Mouse (Mus musculus): Measurements from ENCODE around the gene Eef1e1. TPM values are rescaled to one million over a fixed set of nuclear protein-coding genes. Genes with fewer than 3 reads are reported as not detected.

Eef1e1 gene
- 10.4 TPM for polyA plus RNA-seq (2014; fragmentation: Illumina TruSeq; extraction: RNeasy Lipid Tissue Mini Kit (QIAGEN cat#74804); ENCODE audit: insufficient read depth, low read depth, low replicate concordance)

GRCm38 (mm10) chr13:38658528-38659280 lies at the start of gene Eef1e1:
Gene Eef1e1, minus strand, starts transcription at chr13:38659058.

GRCm38 (mm10) chr13:38634800-38635269 lies 24.0 kb downstream of the Eef1e1 start, which contains the start of gene Bloc1s5:
Gene Bloc1s5, minus strand, starts transcription at chr13:38635109.

Other genes with a start within 250 kb of the Eef1e1 start
- gene Txndc5, start 130.2 kb downstream of the Eef1e1 start, polyA plus RNA-seq (2014; fragmentation: Illumina TruSeq; extraction: RNeasy Lipid Tissue Mini Kit (QIAGEN cat#74804); ENCODE audit: insufficient read depth, low read depth, low replicate concordance), result 80.2 TPM
- 6.8 TPM for gene Bloc1s5, start 23.9 kb downstream of the Eef1e1 start, polyA plus RNA-seq (2014; fragmentation: Illumina TruSeq; extraction: RNeasy Lipid Tissue Mini Kit (QIAGEN cat#74804); ENCODE audit: insufficient read depth, low read depth, low replicate concordance)